Mouse (Mus musculus) kidney, embryonic 14.5 days (tissue): Measurements from ENCODE around the gene Slc22a23. TPM values are rescaled to one million over a fixed set of nuclear protein-coding genes. Genes with fewer than 3 reads are reported as not detected.

Experiments
- ATAC-seq: fragments of 200-750 bp; cut with Nextera tagmentation; 2 replicates; pipeline ENCODE4 v1.8.0; 2017; ENCODE audit warnings: moderate number of reproducible peaks, mild to moderate bottlenecking, moderate TSS enrichment, moderate library complexity; ENCODE audit not compliant: low FRiP score, low TSS enrichment
- H3K27ac ChIP-seq: fragments of 300-500 bp; sonication (generic); 2 replicates; pipeline ENCODE4 v1.5.1; 2014; ENCODE audit warnings: low read depth, mild to moderate bottlenecking, low read length, moderate library complexity, mixed read lengths
- H3K27me3 ChIP-seq: fragments of 300-500 bp; sonication (generic); 2 replicates; pipeline ENCODE4 v1.6.1; 2014; ENCODE audit warnings: mild to moderate bottlenecking, low read length; ENCODE audit not compliant: control insufficient read depth, insufficient read depth
- H3K36me3 ChIP-seq: fragments of 300-500 bp; sonication (generic); 2 replicates; pipeline ENCODE4 v1.6.1; 2014; ENCODE audit warnings: low read length, mixed read lengths; ENCODE audit not compliant: control insufficient read depth, insufficient read depth
- H3K4me1 ChIP-seq: fragments of 300-500 bp; sonication (generic); 2 replicates; pipeline ENCODE4 v1.6.1; 2014; ENCODE audit warnings: low read length, mixed read lengths; ENCODE audit not compliant: control insufficient read depth, insufficient read depth
- H3K4me2 ChIP-seq: fragments of 300-500 bp; sonication (generic); replicated peaks from 2 replicates; pipeline ENCODE4 v1.6.1; 2014; ENCODE audit warnings: low read depth, mild to moderate bottlenecking, low read length
- H3K4me3 ChIP-seq: fragments of 300-500 bp; sonication (generic); 2 replicates; pipeline ENCODE4 v1.5.1; 2014; ENCODE audit warnings: mild to moderate bottlenecking, low read length
- H3K9ac ChIP-seq: fragments of 300-500 bp; sonication (generic); 2 replicates; pipeline ENCODE4 v1.6.1; 2014; ENCODE audit warnings: low read depth, mild to moderate bottlenecking, low read length, moderate library complexity
- H3K9me3 ChIP-seq: fragments of 300-500 bp; sonication (generic); 2 replicates; pipeline ENCODE4 v1.6.1; 2016; ENCODE audit warnings: low read length; ENCODE audit not compliant: control insufficient read depth
- WGBS: fragments of 180-500 bp; shearing (Covaris S2); extraction: QIAGEN DNeasy Blood & Tissue Kit; methylation state at CpG from one replicate; pipeline ENCODE4 v1.1.7; 2014; 5-methylcytosine and 5-hydroxymethylcytosine counted together
- polyA plus RNA-seq: library from polyadenylated mRNA; unstranded; fragments of >200 nt; fragmentation: Nextera tagmentation; extraction: Ambion mirVana; gene quantifications from 2 replicates; pipeline ENCODE4 v1.2.1, GENCODE M21; 2014

The Slc22a23 gene
- polyA plus RNA-seq, 1 experiment from 2014 or later: 2.8 TPM

DNA sequence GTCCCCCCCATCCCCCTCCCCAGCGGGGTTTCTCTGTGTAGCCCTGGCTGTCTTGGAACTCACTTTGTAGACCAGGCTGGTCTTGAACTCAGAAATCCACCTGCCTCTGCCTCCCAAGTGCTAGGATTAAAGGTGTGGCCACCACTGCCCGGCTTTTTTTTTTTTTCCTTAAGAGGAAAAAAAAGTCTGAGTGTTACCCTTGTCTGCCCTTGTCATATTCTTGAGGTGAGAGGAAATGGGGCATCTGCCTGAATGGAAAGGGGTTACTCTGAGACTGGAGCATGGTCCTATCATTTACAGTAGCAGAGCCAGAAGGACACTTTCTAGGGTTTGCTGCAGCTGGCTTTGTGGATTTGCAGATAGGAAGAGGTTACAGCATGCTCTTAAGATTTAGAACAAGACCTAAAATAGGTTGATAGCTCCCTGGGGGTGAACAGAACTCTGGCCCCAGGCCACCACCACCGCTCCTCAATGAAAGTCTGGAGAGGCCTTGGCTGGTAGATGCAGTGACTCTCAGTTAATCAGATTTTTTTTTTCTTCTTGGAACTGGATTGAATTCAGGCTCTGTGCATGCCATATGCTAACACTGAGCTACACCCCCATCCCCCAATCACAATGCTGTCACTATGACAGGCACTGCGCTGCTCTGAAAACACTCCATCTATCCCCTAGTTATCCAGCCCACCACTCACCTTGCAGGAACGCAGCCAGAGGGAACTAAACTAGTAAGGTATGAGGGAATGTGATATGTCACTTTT, 191.5 kb downstream of the Slc22a23 start:
- Histone ChIP-seq H3K36me3 (no peaks in the 10 kb centered on the region), H3K9ac (no peak overlapping the region), H3K27ac (no peak overlapping the region), H3K9me3 (no peaks in the 10 kb centered on the region), H3K4me2 (no peak overlapping the region), H3K4me1 (peaks cover 12% of the 10 kb centered on the region; the same call in 1 of the 2 replicates), H3K27me3 (no peaks in the 10 kb centered on the region), H3K4me3 (no peak overlapping the region)
- no peak for ATAC-seq
- WGBS: 75% methylated on average over 5 of the region's 5 CpGs

DNA sequence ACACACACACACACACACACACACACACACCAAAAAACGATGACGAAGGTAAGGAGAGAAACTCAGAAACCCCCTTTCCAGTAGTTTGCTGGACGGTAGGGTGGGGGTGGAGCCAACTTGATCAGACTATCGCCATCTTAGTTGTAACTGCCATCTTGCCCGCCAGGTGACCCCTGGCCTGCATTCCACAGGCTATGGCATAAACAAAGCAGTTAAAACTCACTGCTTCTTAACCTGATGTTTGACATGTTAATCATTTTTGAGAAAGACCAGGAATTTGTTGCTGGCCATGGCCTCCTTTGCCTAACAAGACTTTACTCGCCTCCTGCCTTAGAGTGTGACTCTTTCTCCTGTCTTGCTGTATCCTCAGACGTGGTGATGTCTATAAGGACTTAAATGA, 192.3 kb downstream of the Slc22a23 start:
- H3K9ac ChIP-seq: no peak overlapping the region
- H3K36me3 ChIP-seq: no peaks in the 10 kb centered on the region
- ATAC-seq: no peak
- no peak overlapping the region for H3K27ac ChIP-seq
- H3K4me1 ChIP-seq: peaks cover 12% of the 10 kb centered on the region; the same call in 1 of the 2 replicates
- 71% methylated on average over 7 of the region's 7 CpGs for WGBS
- H3K4me3 ChIP-seq: no peak overlapping the region
- no peaks in the 10 kb centered on the region for H3K27me3 ChIP-seq
- H3K4me2 ChIP-seq: no peak overlapping the region
- no peaks in the 10 kb centered on the region for H3K9me3 ChIP-seq

DNA sequence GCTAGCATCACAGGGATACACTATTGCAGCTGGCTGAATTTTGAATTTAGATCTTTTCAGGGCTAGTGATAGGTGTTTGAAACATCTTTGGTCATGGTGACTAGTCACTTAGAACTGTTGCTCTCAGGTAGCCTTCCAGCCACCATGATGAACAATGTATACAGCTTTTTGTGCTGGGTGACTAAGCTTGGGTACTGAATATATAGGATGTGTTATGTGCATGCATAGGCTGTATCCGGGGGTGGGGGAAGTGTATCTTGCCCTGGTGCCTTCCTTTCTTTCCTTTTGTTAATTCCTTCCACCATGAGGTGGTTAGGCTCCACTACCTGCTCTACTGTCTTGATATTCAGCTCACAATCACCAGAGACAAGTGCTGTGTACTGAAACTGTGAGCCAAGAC, 193.6 kb downstream of the Slc22a23 start:
- no peak overlapping the region for H3K4me2 ChIP-seq
- 92% methylated on average over 1 of the region's 1 CpGs for WGBS
- no peaks in the 10 kb centered on the region for H3K36me3 ChIP-seq
- H3K4me1 ChIP-seq: peaks cover 8% of the 10 kb centered on the region; the same call in 1 of the 2 replicates
- H3K27me3 ChIP-seq: no peaks in the 10 kb centered on the region
- no peak overlapping the region for H3K27ac ChIP-seq
- no peaks in the 10 kb centered on the region for H3K9me3 ChIP-seq
- H3K4me3 ChIP-seq: no peak overlapping the region
- ATAC-seq: no peak
- no peak overlapping the region for H3K9ac ChIP-seq

DNA sequence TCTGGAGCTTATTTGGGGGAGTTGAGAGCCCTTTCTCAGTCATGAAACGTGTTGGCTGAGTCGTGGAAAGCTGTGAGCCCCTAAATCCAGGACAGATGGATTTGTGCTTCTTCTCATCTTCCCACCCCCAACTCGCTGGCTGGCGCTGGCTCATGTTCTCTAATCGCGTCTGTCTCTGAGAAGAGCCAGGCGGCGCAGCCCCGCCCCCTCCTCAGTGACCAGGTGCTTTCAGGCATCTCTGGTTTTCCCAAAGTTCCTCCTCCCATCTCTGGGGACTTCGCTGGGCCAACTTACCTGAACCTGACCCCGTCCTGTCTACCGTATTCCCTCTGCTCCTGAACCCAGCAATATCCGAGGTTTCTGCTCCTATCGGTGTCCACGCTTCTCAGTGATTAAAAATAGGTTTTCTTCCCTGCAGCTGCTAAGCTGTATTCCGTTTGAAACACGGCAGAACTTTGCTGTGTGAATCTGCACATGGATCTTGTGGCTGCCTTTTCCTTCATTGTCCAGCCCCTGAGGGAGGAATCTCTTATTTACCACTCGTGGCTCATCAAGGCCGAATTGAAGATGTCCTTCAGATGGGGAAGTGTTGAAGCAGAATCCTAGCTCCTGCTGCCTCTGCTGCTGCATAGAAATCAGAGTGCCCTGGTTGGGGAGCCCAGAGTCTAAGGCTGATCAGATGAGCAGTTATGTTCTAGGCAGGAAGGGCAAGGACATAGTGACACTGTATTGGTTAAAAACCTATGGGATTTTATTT, 194.5 kb downstream of the Slc22a23 start:
- H3K9me3 ChIP-seq: no peaks in the 10 kb centered on the region
- H3K4me1 ChIP-seq: peaks cover 8% of the 10 kb centered on the region; the same call in 1 of the 2 replicates
- H3K9ac ChIP-seq: no peak overlapping the region
- H3K27me3 ChIP-seq: no peaks in the 10 kb centered on the region
- WGBS: 14% methylated on average over 19 of the region's 19 CpGs
- ATAC-seq: no peak
- H3K4me2 ChIP-seq: 0 out of 2 replicates have a peak overlapping the region, but pooled peaks have one; percentile 4
- no peak overlapping the region for H3K27ac ChIP-seq
- H3K36me3 ChIP-seq: no peaks in the 10 kb centered on the region
- H3K4me3 ChIP-seq: no peak overlapping the region

DNA sequence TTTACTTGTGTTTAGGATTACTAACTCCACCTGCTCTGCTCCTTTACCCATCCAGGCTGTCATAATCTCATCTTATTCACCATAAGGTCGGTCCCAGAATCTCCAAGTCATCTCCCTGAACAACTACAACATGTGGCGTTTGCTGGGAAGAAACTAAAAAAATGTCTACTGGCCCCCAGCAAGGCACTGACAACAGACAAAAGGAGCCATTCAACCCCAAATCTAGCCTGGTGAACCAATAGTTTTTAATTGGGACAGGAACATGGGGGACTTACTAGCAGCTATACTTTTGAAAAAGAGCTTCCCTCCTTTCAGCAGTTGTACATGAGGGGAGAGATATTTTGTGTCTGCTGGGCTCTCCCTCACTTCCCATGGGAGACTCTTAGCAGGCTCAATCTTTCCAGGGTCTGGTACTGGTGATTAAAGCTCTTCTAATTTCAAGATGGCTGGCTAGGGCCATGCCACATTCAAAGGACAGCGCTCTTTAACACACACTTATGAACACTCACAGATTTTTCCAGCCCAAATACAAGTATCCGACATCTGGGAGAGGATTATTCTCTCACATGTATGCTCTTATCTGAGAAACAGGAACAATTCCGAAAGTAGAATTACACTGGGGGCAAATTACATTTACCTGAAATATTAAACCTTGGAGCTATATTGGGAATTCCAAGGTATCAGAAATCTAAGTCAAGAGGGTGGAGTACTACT, 195.4 kb downstream of the Slc22a23 start:
- Histone ChIP-seq H3K4me1 (peaks cover 8% of the 10 kb centered on the region; the same call in 1 of the 2 replicates), H3K27ac (no peak overlapping the region), H3K36me3 (no peaks in the 10 kb centered on the region), H3K9ac (no peak overlapping the region), H3K27me3 (no peaks in the 10 kb centered on the region), H3K4me2 (peak overlapping the region; percentile 77), H3K9me3 (no peaks in the 10 kb centered on the region), H3K4me3 (peak overlapping the region; percentile 47)
- 62% methylated on average over 5 of the region's 5 CpGs for WGBS
- no peak for ATAC-seq

DNA sequence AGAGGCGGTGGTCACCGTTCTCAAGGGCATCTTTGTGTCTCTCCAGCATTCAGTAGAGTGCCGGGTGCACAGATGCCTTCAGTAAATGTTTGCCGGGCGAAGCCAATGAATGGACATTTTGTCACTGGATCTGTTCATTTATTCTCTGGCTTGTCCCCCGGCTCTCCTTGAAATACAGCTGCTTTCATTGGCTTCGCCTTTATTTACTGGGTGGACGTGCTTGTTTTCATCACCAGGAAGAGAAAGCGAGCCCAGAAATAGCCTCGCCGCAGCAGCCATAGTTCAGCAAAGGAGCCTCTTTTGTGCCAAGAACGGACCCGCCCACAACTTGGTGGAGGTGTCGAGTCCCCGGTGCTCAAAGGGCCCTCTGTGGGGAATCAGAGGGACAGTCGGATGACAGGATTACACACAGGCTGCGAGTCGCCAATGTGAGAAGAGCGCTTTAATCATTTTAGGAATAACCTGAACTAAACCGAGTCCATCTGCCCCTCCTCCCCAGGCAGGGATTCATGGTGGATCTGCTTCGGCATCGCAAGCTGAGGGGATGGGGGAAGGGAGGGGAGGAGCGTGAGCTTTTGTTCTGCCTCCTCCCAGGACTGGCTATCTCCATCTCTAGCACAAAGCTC, 196.1 kb downstream of the Slc22a23 start:
- Histone ChIP-seq H3K27ac (peak overlapping the region; percentile 73), H3K4me1 (peaks cover 8% of the 10 kb centered on the region; the same call in 1 of the 2 replicates), H3K36me3 (no peaks in the 10 kb centered on the region), H3K9ac (peak overlapping the region; percentile 50), H3K27me3 (no peaks in the 10 kb centered on the region), H3K9me3 (no peaks in the 10 kb centered on the region), H3K4me3 (peak overlapping the region; percentile 47), H3K4me2 (peak overlapping the region; percentile 77)
- ATAC-seq: peak; percentile 85
- WGBS: 4% methylated on average over 23 of the region's 23 CpGs

DNA sequence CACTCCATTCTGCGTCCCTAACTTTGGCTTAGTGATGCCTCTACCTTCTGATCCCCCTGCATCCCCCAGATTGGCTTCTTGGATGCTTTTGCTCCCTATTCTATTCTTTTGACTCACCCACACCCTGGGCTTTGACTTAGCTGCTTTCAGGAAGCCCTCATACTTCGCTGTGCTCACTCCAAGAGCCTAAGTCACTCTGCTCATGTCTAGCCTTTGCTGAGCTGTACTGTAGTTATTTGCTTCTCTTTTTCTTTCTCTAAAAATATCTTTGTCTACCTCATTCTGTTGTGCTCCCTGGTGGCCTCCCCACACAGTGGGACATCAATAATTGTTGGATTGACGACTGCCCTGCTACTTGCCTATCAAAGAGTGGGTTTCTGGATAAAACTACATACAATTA, 196.8 kb downstream of the Slc22a23 start:
- Histone ChIP-seq H3K27ac (no peak overlapping the region; the same call in 1 of the 2 replicates), H3K4me3 (no peak overlapping the region), H3K9me3 (no peaks in the 10 kb centered on the region), H3K4me2 (peak overlapping the region; percentile 77; the same call in 1 of the 2 replicates), H3K4me1 (peaks cover 8% of the 10 kb centered on the region; the same call in 1 of the 2 replicates), H3K27me3 (no peaks in the 10 kb centered on the region), H3K9ac (no peak overlapping the region), H3K36me3 (no peaks in the 10 kb centered on the region)
- ATAC-seq: no peak
- 82% methylated on average over 3 of the region's 3 CpGs for whole genome bisulfite sequencing

DNA sequence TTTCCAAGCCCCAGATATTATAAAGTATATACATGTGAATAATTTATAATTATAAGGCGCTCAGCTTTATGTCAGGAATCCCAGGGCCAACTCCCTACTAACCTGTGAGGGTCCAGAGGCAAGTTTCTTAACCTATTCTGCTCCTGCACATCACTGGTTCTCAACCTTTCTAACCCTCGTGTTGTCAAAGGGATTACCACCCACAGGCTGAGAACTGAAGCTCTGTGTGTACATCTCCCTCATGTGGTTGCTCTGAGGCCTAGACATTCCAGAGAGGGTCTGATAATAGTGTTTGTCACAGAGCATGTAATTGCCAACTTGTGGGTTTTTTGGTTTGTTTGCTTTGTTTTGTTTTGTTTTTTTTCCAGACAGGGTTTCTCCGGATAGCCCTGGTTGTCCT, 198.1 kb downstream of the Slc22a23 start:
- H3K27ac ChIP-seq: no peak overlapping the region
- 72% methylated on average over 3 of the region's 3 CpGs for WGBS
- ATAC-seq: no peak
- no peak overlapping the region for H3K9ac ChIP-seq
- peaks cover 8% of the 10 kb centered on the region; the same call in 1 of the 2 replicates for H3K4me1 ChIP-seq
- H3K9me3 ChIP-seq: no peaks in the 10 kb centered on the region
- no peaks in the 10 kb centered on the region for H3K27me3 ChIP-seq
- no peak overlapping the region for H3K4me3 ChIP-seq
- no peaks in the 10 kb centered on the region for H3K36me3 ChIP-seq
- no peak overlapping the region for H3K4me2 ChIP-seq
